ENCODE assay signal across 18 mouse cellular contexts in the genomic region with DNA sequence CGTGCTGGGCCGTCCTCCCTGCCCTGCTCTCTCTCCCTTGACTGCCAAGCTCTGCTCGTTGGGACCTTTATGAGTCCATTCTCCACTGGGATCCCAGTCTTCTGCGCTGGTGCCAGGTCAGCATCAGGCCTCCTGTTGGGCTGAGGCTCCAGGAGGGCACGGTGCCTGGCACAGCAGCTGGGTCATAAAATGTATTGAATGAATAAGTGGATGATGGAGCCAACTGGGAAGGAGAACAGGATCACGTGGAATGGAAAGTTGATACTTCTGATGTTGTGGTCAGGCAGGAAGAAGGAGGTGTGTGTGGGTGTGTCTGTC. TPM values are rescaled to one million over a fixed set of nuclear protein-coding genes. Genes with fewer than 3 reads are reported as not detected.
A peak's percentile ranks its signal among the peaks of the same experiment; 100 is the strongest.
DNase-seq lines count a peak whose midpoint lies in the region; ATAC-seq and TF ChIP-seq lines count a peak whose summit lies in the region.
"Had no signal": no experiment of that assay in that cellular context is flagged by ENCODE, and none has a peak within 500 bp of the region (broad histone marks: within the 10 kb centered on the region; RNA-seq: fewer than 3 reads in every experiment).

No protein-coding gene starts in this region.

- H3K9me3 ChIP-seq in intestine, postnatal 0 days (ENCODE audit: control insufficient read depth), result no peaks in the 10 kb centered on the region
- H3K9me3 ChIP-seq: embryonic facial prominence, embryonic 13.5 days; forebrain, embryonic 10.5 days; midbrain, embryonic 13.5 days had no signal

- no peak overlapping the region for H3K4me3 ChIP-seq in intestine, postnatal 0 days (ENCODE audit: low read depth, low read length)
- H3K4me3 ChIP-seq: embryonic facial prominence, embryonic 13.5 days; forebrain, embryonic 10.5 days; layer of hippocampus, adult 2 months; midbrain, embryonic 13.5 days; myocyte had no signal

- no peak overlapping the region for H3K9ac ChIP-seq in intestine, postnatal 0 days (ENCODE audit: low read depth, low read length)
- H3K9ac ChIP-seq: embryonic facial prominence, embryonic 13.5 days; hindbrain, embryonic 14.5 days; midbrain, embryonic 13.5 days had no signal

- 53% methylated on average over 6 of the region's 6 CpGs for WGBS in intestine, postnatal 0 days

- no peak for TF ChIP-seq CTCF in intestine, postnatal 0 days (IDR thresholded peaks at IDR 0.05; ENCODE audit: low read depth)

- DNase-seq in adrenal gland, postnatal 14 days, result peak; percentile 69
- DNase-seq in adrenal gland, adult 8-10 months, result no peak
- DNase-seq in kidney, adult 18-20 months, result peak; percentile 59
- no peak for DNase-seq in kidney, postnatal 4 days
- DNase-seq in testis, postnatal 14 days (ENCODE audit: low spot score), result no peak
- no peak for DNase-seq in frontal cortex, postnatal 25 days (ENCODE audit: low spot score in 2 of 2)
- DNase-seq: cerebellum, adult 18-20 months; lung, adult 18-20 months had no signal

- H3K4me2 ChIP-seq in intestine, postnatal 0 days (replicated peaks; ENCODE audit: low read depth), result 0 out of 2 replicates have a peak overlapping the region, but pooled peaks have one; percentile 14
- H3K4me2 ChIP-seq: embryonic facial prominence, embryonic 13.5 days; hindbrain, embryonic 14.5 days; midbrain, embryonic 13.5 days had no signal

- H3K4me1 ChIP-seq in intestine, postnatal 0 days (replicated peaks; ENCODE audit: control insufficient read depth, insufficient read depth, low read length), result no peaks in the 10 kb centered on the region; the same call in 1 of the 2 replicates
- H3K4me1 ChIP-seq: forebrain, embryonic 10.5 days; midbrain, embryonic 13.5 days had no signal

- ATAC-seq in intestine, postnatal 0 days, result peak; percentile 65
- ATAC-seq in neutrophil, adult 5-6 weeks (ENCODE audit: extremely low read depth, insufficient number of reproducible peaks, low FRiP score, poor library complexity, severe bottlenecking), result 0 out of 2 replicates have a peak, but pooled peaks have one; percentile 6
- ATAC-seq: midbrain, embryonic 13.5 days had no signal

- no peaks in the 10 kb centered on the region for H3K27me3 ChIP-seq in intestine, postnatal 0 days (replicated peaks; ENCODE audit: control insufficient read depth, insufficient read depth, low read length)
- H3K27me3 ChIP-seq: CH12.LX; embryonic facial prominence, embryonic 13.5 days; midbrain, embryonic 13.5 days had no signal

- peaks cover 37% of the 10 kb centered on the region; the same call in 1 of the 2 replicates for H3K36me3 ChIP-seq in intestine, postnatal 0 days (ENCODE audit: control insufficient read depth, insufficient read depth)

- peak overlapping the region; percentile 57 for H3K27ac ChIP-seq in intestine, postnatal 0 days (ENCODE audit: low read depth, low read length)
- H3K27ac ChIP-seq: embryonic facial prominence, embryonic 13.5 days; forebrain, embryonic 10.5 days; hindbrain, embryonic 14.5 days; layer of hippocampus, adult 2 months; macrophage; midbrain, embryonic 13.5 days had no signal

RNA-seq across cellular contexts. Expression of a gene that starts 21.9 kb away (rescaled TPM):
- 0.52 TPM in 1 of 2 replicates, not detected in the other for total RNA-seq in adrenal gland, postnatal 14 days (2021)
- total RNA-seq in adrenal gland, adult 8-10 months (2022), result under 1 TPM in 2 of 4 experiments, not detected in 2; 0.35 to 0.80 TPM
- 1.0 and 1.4 TPM in 2 replicates for polyA plus RNA-seq in intestine, postnatal 0 days (2015; fragmentation: Nextera tagmentation; extraction: Ambion mirVana)
- total RNA-seq in neutrophil, adult 5-6 weeks (2017), result not detected in 2 replicates
- total RNA-seq: CH12.LX had no signal
- polyA plus RNA-seq: macrophage had no signal

RNA-seq across cellular contexts. Expression of a gene that starts 22.3 kb away (rescaled TPM):
- 143 and 152 TPM in 2 replicates for total RNA-seq in adrenal gland, postnatal 14 days (2021)
- 10 to 100 TPM; 75.1 to 86.0 (median 81.8) TPM for total RNA-seq in adrenal gland, adult 8-10 months (2022)
- polyA plus RNA-seq in intestine, postnatal 0 days (2015; fragmentation: Nextera tagmentation; extraction: Ambion mirVana), result 89.1 and 97.3 TPM in 2 replicates
- total RNA-seq in neutrophil, adult 5-6 weeks (2017), result 40.4 and 46.9 TPM in 2 replicates

RNA-seq across cellular contexts. Expression of a gene that starts 26.3 kb away (rescaled TPM):
- total RNA-seq in adrenal gland, postnatal 14 days (2021), result 22.1 and 24.7 TPM in 2 replicates
- total RNA-seq in adrenal gland, adult 8-10 months (2022), result 10 to 100 TPM; 23.3 to 27.7 (median 24.8) TPM
- polyA plus RNA-seq in intestine, postnatal 0 days (2015; fragmentation: Nextera tagmentation; extraction: Ambion mirVana), result 3.2 and 3.6 TPM in 2 replicates
- 14.9 and 18.0 TPM in 2 replicates for total RNA-seq in neutrophil, adult 5-6 weeks (2017)

RNA-seq across cellular contexts. Expression of a gene that starts 32.5 kb away (rescaled TPM):
- total RNA-seq in adrenal gland, postnatal 14 days (2021), result 1.1 and 1.9 TPM in 2 replicates
- 1 to 10 TPM in 3 of 4 experiments, under 1 TPM in 1; 0.70 to 2.7 (median 1.2) TPM for total RNA-seq in adrenal gland, adult 8-10 months (2022)
- polyA plus RNA-seq in intestine, postnatal 0 days (2015; fragmentation: Nextera tagmentation; extraction: Ambion mirVana), result 10.4 and 11.7 TPM in 2 replicates
- 0.49 and 0.70 TPM in 2 replicates for total RNA-seq in neutrophil, adult 5-6 weeks (2017)

Comparison
In these comparisons a context has a peak if more than half of its experiments do, and no peak if none do; other contexts are left out.
1. DNase-seq: peak in adrenal gland, postnatal 14 days (single experiment) and kidney, adult 18-20 months (single experiment); none in adrenal gland, adult 8-10 months (single experiment), kidney, postnatal 4 days (0 of 2), testis, postnatal 14 days (single experiment) and frontal cortex, postnatal 25 days (0 of 2).